Mouse (Mus musculus): Measurements from ENCODE around the gene Akap5.

DNA sequence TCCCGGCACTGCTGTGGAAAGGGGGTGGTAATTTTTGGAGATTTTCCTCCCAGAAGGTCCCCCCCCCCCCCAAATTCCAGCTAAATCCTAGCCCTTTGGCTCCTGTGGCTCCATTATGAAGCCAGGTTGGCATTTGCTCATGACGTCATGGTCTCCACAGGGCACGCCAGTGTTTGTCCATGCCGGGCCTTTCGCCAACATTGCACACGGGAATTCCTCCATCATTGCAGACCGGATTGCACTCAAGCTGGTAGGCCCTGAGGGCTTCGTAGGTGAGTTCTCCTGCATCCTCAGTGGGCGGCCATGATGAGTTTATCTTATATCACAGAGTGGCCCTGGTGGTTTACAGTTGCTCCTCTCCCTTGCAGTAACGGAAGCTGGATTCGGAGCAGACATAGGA is 21.2 kb upstream of the Akap5 start:
- no peak for TF ChIP-seq GATA1 (IDR thresholded peaks at IDR 0.05; ENCODE audit: low read length)
- no peak for TF ChIP-seq TAL1 (IDR thresholded peaks at IDR 0.05; ENCODE audit: low read length)

All from erythroblast, embryonic 14.5 days (primary cell).